Mouse (Mus musculus) v-Abl transformed pro-B cells (cell line): ENCODE results near the gene Gcgr.

ENCODE experiments used
- in situ Hi-C, 2 experiments: fragments of 400-800 bp; cut with MboI; formaldehyde crosslinking; loops; one replicate each; pipeline ENCODE4 v1.15.1; 2025; ENCODE audit not compliant: unreplicated experiment in 2 of 2

Gcgr gene

DNA sequence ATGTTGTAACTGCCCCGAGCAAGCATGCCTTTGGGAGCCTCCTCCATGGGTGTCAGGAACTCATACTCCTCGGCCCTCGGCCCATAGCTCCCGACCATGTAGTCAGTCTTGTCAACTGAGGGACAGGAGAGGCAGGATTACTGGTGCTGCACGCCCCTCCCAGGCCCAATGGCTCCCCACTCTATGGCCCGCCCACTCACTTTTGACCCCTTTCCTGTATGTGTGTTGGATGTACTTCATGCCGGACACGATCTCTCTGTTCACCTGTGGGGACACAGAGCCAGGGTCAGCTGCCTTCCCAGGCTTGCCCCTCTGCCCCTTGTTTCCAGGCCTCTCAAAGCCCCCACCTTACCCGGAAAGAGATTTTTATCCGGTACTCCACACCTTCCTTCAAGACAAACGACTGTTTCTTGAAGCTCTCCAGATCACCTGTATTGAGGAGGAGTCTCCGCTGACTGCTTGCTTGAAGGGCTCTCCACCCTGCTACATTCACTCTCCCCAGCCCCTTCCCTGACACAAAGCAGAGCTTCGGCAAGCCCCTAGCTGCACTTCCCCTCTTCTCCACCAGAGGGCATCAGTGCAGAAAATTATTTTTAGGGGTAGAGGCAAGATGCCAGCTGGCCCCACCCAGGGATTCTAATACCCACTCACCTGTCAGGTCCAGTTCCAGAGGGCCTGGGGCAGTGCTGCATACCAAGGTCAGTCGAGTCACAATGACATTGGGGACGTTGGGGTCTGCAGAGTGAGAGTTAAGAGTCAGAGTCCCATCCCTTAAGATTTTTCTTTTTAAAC lies 49.0 kb downstream of the Gcgr start:
- in situ Hi-C loops: loop anchor here (5.0 kb wide), 3 partner anchors 38 to 92 kb away; partner anchors contain the start of gene Pcyt2 (in 2 of the 2)

DNA sequence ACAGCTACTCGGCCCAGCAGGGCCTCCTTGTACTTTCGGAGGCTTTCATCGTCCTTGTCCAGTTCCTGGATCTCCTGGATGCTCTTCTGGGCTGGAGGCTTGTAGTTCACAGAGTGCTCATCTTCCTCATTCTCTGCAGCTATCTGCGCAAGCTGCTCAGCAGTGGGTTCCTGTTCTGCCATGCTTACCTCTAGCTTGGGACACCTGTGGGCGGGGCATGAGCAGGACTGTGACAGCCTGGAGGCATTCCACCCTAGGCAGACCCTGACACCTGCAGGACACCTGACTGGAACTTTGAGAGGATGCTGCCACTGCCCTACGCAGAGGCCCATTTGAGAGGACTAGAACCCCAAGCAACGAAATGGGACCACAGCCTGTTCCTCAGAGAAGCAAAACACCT lies 49.7 kb downstream of the Gcgr start:
- in situ Hi-C loops: loop anchor here in 1 of 2 experiments (5.0 kb wide), 1 partner anchor 37 kb away; the partner anchor contains the start of gene Pcyt2

DNA sequence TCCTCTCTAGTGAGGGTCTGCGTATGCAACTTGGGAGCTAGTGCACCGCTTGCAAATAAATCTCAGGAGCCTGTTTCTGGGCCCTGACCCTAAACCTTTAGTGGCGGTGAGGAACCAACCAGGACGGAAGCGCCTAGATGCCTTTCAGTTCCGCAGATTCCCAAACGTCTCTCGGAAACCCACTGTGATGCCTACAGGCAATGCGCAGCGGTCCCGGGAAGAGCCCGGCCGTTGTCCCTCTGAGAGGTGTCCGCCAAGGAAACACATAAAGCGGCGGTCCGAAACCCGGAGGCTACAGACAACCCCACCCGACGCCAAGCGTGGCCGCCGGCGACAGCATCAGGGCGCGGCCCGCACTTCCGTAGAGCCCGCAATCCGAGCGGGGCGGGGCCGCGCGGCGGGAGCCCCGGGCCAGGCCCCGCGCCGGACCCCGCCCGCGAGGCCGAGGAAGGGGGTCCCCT lies 50.4 kb downstream of the Gcgr start:
- in situ Hi-C loops: loop anchor here in 1 of 2 experiments (5.0 kb wide), 1 partner anchor 36 kb away; the partner anchor contains the start of gene Pcyt2

DNA sequence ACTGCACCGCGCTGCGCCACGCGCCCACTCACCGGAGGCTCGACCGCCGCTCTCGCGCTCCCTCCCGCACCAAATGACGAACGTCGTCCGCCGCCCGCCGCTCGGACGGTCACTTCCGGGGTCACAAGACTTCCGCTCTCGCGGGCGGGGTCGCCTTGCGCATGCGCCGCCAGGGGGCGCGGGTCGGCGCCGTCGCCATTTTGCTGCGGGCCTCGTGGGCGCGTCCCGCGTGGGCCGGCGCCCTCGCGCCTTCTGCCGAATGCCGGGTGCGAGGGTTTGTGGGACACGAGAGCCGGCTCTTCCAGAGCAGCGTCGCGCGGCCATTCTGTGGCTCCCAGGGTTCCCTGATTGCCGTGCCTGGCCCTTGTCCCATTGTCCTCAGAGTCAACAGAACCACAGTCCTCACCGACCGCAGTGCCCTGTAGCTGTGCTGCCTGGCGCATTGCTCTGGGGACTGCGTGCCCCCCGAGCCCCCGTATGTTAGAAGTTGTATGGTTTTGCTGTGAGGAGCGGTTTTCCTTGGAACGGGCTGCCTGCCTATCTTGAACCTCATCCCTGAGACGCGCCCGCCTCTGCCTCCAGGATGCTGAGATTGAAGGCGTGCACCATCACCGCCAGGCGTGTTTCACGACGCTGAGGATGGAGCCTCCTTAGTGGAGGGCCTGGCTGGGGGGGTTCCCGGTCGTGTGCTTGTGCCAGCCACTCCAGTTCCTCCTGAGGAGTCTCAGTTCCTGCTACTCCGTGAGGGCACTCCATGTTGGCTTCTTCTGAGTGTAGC lies 51.2 kb downstream of the Gcgr start, which contains the start of gene Arhgdia:
Gene Arhgdia, minus strand, starts transcription at position 135 of the 778 bp plus-strand sequence.
- in situ Hi-C loops: loop anchor here in 1 of 2 experiments (5.0 kb wide), 1 partner anchor 36 kb away; the partner anchor contains the start of gene Pcyt2

DNA sequence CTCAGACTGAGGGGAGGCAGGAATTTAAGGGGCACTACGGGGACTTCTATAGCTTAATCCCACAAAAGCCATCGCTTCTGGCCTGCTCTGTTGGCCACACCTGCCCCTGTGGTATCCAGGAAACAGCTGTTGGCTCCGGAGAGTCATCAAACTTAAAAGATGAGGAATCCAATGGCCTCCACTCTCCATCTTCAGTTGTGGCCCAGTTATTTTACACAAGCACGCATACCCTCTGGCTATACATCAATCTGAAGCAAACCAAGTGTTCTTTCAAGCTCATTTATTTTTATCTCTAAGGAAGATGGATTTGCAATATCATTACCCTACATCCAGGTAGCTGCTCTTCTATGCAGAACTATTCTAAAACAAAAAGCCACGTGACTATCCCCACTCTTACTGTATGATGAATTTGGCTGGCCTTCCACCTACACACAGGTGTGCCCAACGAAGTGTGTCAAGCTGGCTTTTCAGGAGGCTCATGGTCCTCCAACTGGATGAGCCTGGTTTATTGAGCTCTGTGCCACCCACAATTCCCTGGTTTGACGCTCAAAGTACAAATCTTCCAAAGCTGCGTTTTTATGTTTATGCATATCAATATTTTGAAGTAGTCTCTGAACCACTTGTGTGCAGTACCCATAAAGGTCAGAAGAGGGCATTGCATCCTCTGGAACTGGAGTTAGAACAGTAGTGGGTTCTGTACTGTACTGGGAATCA lies 51.9 kb downstream of the Gcgr start:
- in situ Hi-C loops: loop anchor here in 1 of 2 experiments (5.0 kb wide), 1 partner anchor 35 kb away; the partner anchor contains the start of gene Pcyt2

DNA sequence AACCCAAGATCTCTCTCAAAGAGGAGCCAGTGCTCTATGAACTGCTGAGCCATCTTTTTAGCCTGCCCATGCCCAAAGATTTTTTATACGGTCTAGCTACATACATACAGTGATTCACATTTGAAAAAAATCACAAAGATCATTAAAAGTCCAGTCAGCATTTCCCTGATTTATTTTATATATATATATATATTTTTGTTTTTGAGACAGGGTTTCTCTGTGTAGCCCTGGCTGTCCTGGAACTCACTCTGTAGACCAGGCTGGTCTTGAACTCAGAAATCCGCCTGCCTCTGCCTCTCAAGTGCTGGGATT lies 52.4 kb downstream of the Gcgr start:
- in situ Hi-C loops: loop anchor here in 1 of 2 experiments (5.0 kb wide), 1 partner anchor 34 kb away; the partner anchor contains the start of gene Pcyt2

DNA sequence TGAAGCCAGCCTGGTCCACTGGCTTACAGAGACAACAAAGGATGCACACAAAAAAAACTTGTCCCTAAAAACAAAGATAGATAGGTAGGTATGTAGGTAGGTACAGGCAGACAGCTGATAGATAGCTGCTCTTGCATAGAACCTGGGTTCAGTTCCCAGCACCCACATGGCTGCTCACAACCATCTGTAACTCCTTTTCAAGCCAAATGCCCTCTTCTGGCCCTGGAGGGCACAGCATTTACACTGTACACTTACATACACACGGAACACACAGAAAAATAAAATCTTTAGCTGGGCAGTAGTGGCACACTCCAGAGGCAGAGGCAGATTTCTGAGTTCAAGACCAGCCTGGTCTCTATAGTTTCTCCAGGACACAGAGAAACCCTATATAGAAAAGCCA lies 53.4 kb downstream of the Gcgr start:
- in situ Hi-C loops: loop anchor here in 1 of 2 experiments (5.0 kb wide), 1 partner anchor 33 kb away; the partner anchor contains the start of gene Pcyt2

GRCm38 (mm10) chr11:120588531-120588930 lies 58.0 kb downstream of the Gcgr start:
- in situ Hi-C loops: no loop called here
